Mouse (Mus musculus) heart, embryonic 11.5 days (tissue): Measurements from ENCODE around the gene Fbf1. TPM values are rescaled to one million over a fixed set of nuclear protein-coding genes. Genes with fewer than 3 reads are reported as not detected.

ENCODE experiments used
- ATAC-seq: fragments of 200-750 bp; cut with Nextera tagmentation; replicated peaks from 2 replicates; pipeline ENCODE4 v1.8.0; 2017; ENCODE audit warnings: moderate library complexity; ENCODE audit not compliant: insufficient number of reproducible peaks, low FRiP score, low TSS enrichment
- H3K27ac ChIP-seq: fragments of 300-500 bp; sonication (generic); 2 replicates; pipeline ENCODE4 v1.5.1; 2014; ENCODE audit warnings: mild to moderate bottlenecking, low read depth, low read length
- H3K27me3 ChIP-seq: fragments of 300-500 bp; sonication (generic); 2 replicates; pipeline ENCODE4 v1.6.1; 2014; ENCODE audit warnings: mild to moderate bottlenecking, low read length, mixed read lengths; ENCODE audit not compliant: control insufficient read depth, insufficient read depth
- H3K36me3 ChIP-seq: fragments of 300-500 bp; sonication (generic); 2 replicates; pipeline ENCODE4 v1.6.1; 2014; ENCODE audit warnings: mild to moderate bottlenecking, low read length, moderate library complexity, mixed read lengths; ENCODE audit not compliant: control insufficient read depth, insufficient read depth
- H3K4me1 ChIP-seq: fragments of 300-500 bp; sonication (generic); 2 replicates; pipeline ENCODE4 v1.6.1; 2014; ENCODE audit warnings: low read length; ENCODE audit not compliant: control insufficient read depth, insufficient read depth
- H3K4me2 ChIP-seq: fragments of 300-500 bp; sonication (generic); 2 replicates; pipeline ENCODE4 v1.6.1; 2014; ENCODE audit warnings: mild to moderate bottlenecking, moderate library complexity
- H3K4me3 ChIP-seq: fragments of 300-500 bp; sonication (generic); 2 replicates; pipeline ENCODE4 v1.5.1; 2014; ENCODE audit warnings: low read depth, low read length
- H3K9ac ChIP-seq: fragments of 300-500 bp; sonication (generic); 2 replicates; pipeline ENCODE4 v1.6.1; 2014; ENCODE audit warnings: mild to moderate bottlenecking, low read depth, low read length, moderate library complexity
- H3K9me3 ChIP-seq: fragments of 300-500 bp; sonication (generic); replicated peaks from 2 replicates; pipeline ENCODE4 v1.6.1; 2016; ENCODE audit warnings: low read length; ENCODE audit not compliant: control insufficient read depth
- WGBS: fragments of 180-500 bp; shearing (Covaris S2); extraction: QIAGEN DNeasy Blood & Tissue Kit; methylation state at CpG from one replicate; pipeline ENCODE4 v1.1.7; 2014; ENCODE audit not compliant: insufficient replicate concordance; 5-methylcytosine and 5-hydroxymethylcytosine counted together
- polyA plus RNA-seq: library from polyadenylated mRNA; unstranded; fragments of >200 nt; fragmentation: Nextera tagmentation; extraction: Ambion mirVana; gene quantifications from 2 replicates; pipeline ENCODE4 v1.2.1, GENCODE M21; 2014

Fbf1 gene
- polyA plus RNA-seq, result 20.3 and 20.6 TPM in 2 replicates

DNA sequence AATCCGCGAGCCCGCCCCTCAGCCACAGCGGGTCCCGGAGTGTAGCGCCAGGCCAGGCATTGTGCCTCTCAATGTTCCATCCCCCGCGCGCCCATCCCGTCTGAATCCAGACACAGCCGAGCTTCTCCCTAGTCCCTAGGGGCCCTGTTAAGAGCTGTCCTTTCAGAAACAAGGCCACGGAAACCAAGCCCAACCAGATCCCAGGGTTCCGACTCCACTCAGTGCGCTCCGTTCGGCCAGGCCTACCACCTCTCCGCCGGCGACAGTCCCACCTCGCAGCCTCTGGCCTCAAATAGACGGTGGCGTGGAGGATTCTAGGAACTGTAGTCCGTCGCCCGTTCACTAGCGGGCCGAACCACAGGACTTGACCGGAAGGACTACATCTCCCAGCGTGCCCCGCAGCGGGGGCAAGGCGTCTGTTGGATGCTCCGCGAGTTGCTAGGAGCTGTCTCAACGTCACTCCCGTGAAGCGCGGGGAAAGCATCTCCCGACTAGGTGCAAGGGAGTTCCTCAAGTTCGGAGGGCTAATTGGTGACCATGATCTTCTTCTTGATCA lies at the start of gene Fbf1:
Fbf1 (minus strand) TSS at position 283 of the 556 bp plus-strand sequence.
- Histone ChIP-seq H3K27me3 (no peaks in the 10 kb centered on the region), H3K4me2 (peak within 1 kb of the TSS; percentile 84), H3K4me3 (peak within 1 kb of the TSS; percentile 73), H3K4me1 (0 out of 2 replicates have a peak, but pooled peaks cover 5% of the 10 kb centered on the region), H3K36me3 (peaks cover 10% of the 10 kb centered on the region), H3K27ac (peak within 1 kb of the TSS; percentile 95), H3K9ac (peak within 1 kb of the TSS; percentile 90), H3K9me3 (no peaks in the 10 kb centered on the region)
- WGBS, result under 1% methylated on average over 40 of the region's 40 CpGs
- ATAC-seq, result peak; percentile 93

DNA sequence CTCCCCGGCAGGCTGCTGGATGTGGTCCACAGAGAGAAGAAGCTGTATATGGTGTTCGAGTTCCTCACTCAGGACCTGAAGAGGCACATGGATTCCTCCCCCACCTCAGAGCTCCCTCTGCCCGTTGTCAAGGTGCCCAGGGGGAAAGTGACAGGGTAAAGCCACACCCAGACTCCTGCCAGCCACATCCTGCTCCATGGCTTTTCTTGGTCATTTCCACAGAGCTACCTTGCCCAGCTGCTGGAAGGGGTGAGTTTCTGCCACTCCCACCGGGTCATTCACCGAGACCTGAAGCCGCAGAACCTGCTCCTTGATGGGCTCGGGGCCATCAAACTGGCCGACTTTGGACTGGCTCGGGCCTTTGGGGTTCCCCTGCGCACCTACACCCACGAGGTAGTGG lies 48.6 kb upstream of the Fbf1 start:
- H3K9ac ChIP-seq, result no peak overlapping the region
- H3K4me3 ChIP-seq, result no peak overlapping the region
- H3K27ac ChIP-seq, result no peak overlapping the region
- 78% methylated on average over 11 of the region's 11 CpGs for WGBS
- peaks cover under 1% of the 10 kb centered on the region for H3K9me3 ChIP-seq
- H3K27me3 ChIP-seq, result peaks cover 15% of the 10 kb centered on the region
- H3K4me1 ChIP-seq, result peaks cover 19% of the 10 kb centered on the region
- H3K4me2 ChIP-seq, result no peak overlapping the region
- no peaks in the 10 kb centered on the region for H3K36me3 ChIP-seq
- ATAC-seq, result no peak

DNA sequence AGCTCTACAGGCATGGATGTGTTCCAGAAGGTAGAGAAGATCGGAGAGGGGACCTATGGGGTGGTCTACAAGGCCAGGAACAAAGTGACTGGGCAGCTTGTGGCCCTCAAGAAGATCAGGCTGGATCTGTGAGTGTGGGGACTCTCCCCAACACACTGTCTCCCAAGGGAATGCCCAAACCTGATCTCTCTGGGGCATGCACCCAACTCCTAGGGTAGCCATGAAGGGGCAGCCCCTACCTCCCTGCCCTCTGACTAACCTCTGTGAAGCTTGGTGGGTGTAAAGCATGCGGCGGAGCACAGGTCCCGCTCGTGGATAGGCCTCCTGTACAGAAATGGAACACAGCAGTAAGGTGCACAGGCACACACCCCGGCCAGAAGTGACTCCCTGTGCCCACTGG lies 48.0 kb upstream of the Fbf1 start:
- no peak for ATAC-seq
- Histone ChIP-seq H3K27me3 (peaks cover 10% of the 10 kb centered on the region), H3K4me3 (no peak overlapping the region), H3K9me3 (no peaks in the 10 kb centered on the region), H3K4me2 (no peak overlapping the region), H3K9ac (no peak overlapping the region), H3K36me3 (no peaks in the 10 kb centered on the region), H3K4me1 (peaks cover 19% of the 10 kb centered on the region), H3K27ac (no peak overlapping the region)
- 89% methylated on average over 6 of the region's 6 CpGs for WGBS

DNA sequence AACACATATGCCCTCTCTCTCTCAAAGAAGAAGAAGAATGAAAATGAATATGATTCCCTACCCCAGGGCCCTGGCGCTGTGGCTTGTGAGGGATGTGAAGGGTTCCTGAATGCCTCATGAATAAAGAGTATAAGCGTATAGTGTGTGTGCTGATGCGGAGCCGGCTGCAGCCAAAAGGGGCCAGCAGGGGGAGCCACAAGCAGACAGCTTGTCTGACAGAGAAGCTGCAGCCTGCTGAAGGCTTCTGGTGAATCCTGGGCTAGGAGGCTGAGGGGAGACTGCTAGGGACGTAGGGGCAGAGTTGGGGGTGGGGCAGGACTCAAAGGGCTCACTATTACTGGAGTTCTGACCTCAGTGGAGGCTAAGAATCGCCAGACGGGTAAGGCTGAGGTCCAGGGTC lies 47.2 kb upstream of the Fbf1 start:
- 79% methylated on average over 7 of the region's 7 CpGs for WGBS
- peaks cover 2% of the 10 kb centered on the region; the same call in 1 of the 2 replicates for H3K27me3 ChIP-seq
- H3K4me1 ChIP-seq, result peaks cover 19% of the 10 kb centered on the region
- H3K27ac ChIP-seq, result no peak overlapping the region
- H3K36me3 ChIP-seq, result no peaks in the 10 kb centered on the region
- H3K4me2 ChIP-seq, result no peak overlapping the region
- ATAC-seq, result no peak
- H3K9ac ChIP-seq, result no peak overlapping the region
- H3K4me3 ChIP-seq, result no peak overlapping the region
- H3K9me3 ChIP-seq, result no peaks in the 10 kb centered on the region

DNA sequence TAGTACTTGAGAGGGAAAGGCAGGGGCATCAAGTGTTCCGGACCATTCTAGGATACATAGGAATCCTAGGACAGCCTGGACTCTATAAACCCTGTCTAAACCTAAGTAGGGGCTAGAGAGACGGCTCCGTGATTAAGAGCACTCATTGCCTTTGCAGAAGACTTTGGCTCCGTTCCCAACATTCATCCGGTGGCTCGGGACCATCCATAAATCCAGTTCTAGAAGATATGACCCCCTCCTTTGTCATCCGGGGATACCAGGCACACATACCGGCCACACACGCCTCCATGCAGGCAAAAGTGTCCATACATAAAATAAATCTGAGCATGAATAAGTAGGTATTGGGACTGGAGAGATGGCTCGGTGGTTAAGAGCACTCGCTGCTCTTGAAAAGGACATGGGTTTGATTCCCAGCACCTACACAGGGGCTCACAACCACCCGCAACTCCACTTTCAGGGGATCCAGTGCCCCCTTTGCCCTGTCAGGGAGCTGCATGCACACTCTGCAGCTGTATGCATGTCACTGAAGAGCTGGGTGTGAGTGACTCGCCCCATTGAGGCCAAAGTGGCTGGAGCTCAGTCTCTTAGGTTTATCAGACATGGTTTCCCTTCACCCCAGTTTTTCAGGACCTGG lies 46.0 kb upstream of the Fbf1 start:
- Histone ChIP-seq H3K4me1 (peaks cover 8% of the 10 kb centered on the region), H3K4me3 (no peak overlapping the region), H3K27ac (no peak overlapping the region), H3K4me2 (no peak overlapping the region), H3K36me3 (no peaks in the 10 kb centered on the region), H3K9ac (no peak overlapping the region), H3K9me3 (no peaks in the 10 kb centered on the region), H3K27me3 (0 out of 2 replicates have a peak, but pooled peaks cover 2% of the 10 kb centered on the region)
- 87% methylated on average over 13 of the region's 13 CpGs for WGBS
- no peak for ATAC-seq

DNA sequence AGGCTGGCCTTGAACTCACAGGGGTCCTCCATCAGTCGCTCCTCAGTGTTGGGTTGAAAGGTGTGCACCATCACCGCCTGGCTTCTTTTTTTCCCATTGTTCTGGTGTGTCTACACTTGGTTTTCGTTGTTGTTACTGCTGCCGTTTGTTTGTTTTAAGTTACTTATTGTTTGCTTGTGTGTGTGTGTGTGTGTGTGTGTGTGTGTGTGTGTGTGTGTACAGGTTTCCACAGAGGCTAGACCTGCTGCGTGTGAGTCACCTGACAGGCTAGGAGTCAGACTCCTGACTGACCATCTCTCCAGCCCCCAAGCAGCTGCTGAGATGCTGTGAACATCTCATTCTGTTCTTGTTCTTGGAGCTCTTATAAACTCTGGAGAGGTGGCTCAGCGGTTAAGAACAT lies 44.9 kb upstream of the Fbf1 start:
- H3K9ac ChIP-seq, result no peak overlapping the region
- no peak overlapping the region for H3K4me2 ChIP-seq
- H3K27me3 ChIP-seq, result 0 out of 2 replicates have a peak, but pooled peaks cover 2% of the 10 kb centered on the region
- H3K9me3 ChIP-seq, result no peaks in the 10 kb centered on the region
- H3K27ac ChIP-seq, result no peak overlapping the region
- H3K4me3 ChIP-seq, result no peak overlapping the region
- no peaks in the 10 kb centered on the region for H3K4me1 ChIP-seq
- WGBS, result 84% methylated on average over 6 of the region's 6 CpGs
- no peaks in the 10 kb centered on the region for H3K36me3 ChIP-seq
- no peak for ATAC-seq

DNA sequence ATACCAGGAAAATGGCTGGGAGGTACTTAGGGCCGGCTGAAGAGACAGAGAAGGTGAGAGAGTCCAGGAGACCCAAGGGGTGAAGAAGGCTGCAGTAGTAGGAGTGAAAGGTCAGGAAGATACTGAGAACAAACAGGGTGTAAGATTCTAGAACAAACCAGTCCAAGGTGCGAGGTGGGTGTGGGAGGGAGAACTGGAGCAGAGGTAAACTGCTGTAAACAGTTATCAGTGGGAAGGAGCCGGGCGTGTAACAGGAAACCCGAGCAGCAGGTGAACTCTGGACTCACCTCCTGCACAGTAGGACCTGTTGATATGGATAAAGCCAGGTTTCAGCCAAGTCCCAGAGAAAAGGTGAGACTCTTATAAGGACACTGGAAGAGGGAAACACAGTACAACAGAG lies 42.7 kb upstream of the Fbf1 start:
- H3K27ac ChIP-seq, result no peak overlapping the region
- H3K36me3 ChIP-seq, result peaks cover 13% of the 10 kb centered on the region
- 68% methylated on average over 5 of the region's 5 CpGs for WGBS
- no peak for ATAC-seq
- H3K27me3 ChIP-seq, result no peaks in the 10 kb centered on the region
- no peaks in the 10 kb centered on the region for H3K4me1 ChIP-seq
- H3K4me2 ChIP-seq, result no peak overlapping the region
- H3K4me3 ChIP-seq, result no peak overlapping the region
- no peaks in the 10 kb centered on the region for H3K9me3 ChIP-seq
- no peak overlapping the region for H3K9ac ChIP-seq

DNA sequence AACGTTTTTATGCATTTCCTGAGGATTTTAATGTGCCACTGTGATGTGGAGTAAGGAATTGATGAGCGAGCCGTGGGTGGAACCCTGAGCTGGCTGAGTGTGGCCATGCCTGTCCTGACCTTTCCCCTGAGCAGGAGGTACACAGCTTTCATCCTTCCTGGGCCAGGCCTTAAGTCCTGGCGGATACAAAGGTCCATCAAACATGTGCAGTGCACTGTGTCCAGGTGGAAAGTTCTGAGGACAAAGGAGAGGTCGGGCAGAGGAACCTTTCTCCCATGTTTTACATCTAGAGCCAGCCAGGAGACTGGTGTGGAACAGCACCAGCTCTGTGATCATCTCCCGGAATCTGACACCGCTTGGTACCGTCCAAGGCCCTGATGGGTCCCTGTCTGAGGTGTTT lies 41.3 kb upstream of the Fbf1 start:
- Histone ChIP-seq H3K27me3 (no peaks in the 10 kb centered on the region), H3K4me1 (no peaks in the 10 kb centered on the region), H3K4me2 (no peak overlapping the region), H3K36me3 (peaks cover 13% of the 10 kb centered on the region), H3K27ac (no peak overlapping the region), H3K4me3 (no peak overlapping the region), H3K9ac (no peak overlapping the region), H3K9me3 (no peaks in the 10 kb centered on the region)
- ATAC-seq, result no peak
- WGBS, result 79% methylated on average over 8 of the region's 8 CpGs

DNA sequence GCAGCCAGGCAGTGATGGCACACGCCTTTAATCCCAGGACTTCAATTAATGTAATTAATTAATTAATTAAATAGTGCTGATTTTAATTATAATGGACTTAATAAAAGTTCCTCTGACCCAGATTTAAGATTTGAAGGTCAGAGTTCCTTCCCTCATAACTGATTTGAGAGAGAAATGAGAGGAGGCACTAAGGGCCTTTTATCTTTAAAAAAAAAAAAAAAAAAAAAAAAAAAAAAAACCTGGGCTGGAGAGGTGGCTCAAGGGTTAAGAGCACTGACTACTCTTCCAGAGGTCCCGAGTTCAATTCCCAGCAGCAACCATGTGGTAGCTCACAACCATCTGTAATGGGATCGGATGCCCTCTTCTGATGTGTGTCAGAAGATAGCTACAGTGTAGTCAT lies 40.7 kb upstream of the Fbf1 start:
- H3K4me2 ChIP-seq, result no peak overlapping the region
- H3K9me3 ChIP-seq, result no peaks in the 10 kb centered on the region
- H3K9ac ChIP-seq, result no peak overlapping the region
- 82% methylated on average over 3 of the region's 3 CpGs for WGBS
- no peaks in the 10 kb centered on the region for H3K4me1 ChIP-seq
- no peaks in the 10 kb centered on the region for H3K27me3 ChIP-seq
- peaks cover 13% of the 10 kb centered on the region for H3K36me3 ChIP-seq
- no peak overlapping the region for H3K27ac ChIP-seq
- ATAC-seq, result no peak
- H3K4me3 ChIP-seq, result no peak overlapping the region
